Mouse (Mus musculus) intestine, postnatal 0 days (tissue): ENCODE measurements around the gene Ech1. TPM values are rescaled to one million over a fixed set of nuclear protein-coding genes. Genes with fewer than 3 reads are reported as not detected.

Experiments
- ATAC-seq: fragments of 200-750 bp; cut with Nextera tagmentation; 2 replicates; pipeline ENCODE4 v1.8.0; 2017; ENCODE audit warnings: mild to moderate bottlenecking, moderate TSS enrichment, moderate library complexity
- H3K27ac ChIP-seq: fragments of 300-500 bp; sonication (generic); 2 replicates; pipeline ENCODE4 v1.5.1; 2014; ENCODE audit warnings: mild to moderate bottlenecking, low read depth, low read length, moderate library complexity
- H3K27me3 ChIP-seq: fragments of 300-500 bp; sonication (generic); replicated peaks from 2 replicates; pipeline ENCODE4 v1.6.1; 2014; ENCODE audit warnings: low read length, mixed read lengths; ENCODE audit not compliant: control insufficient read depth, insufficient read depth
- H3K36me3 ChIP-seq: fragments of 300-500 bp; sonication (generic); 2 replicates; pipeline ENCODE4 v1.6.1; 2014; ENCODE audit warnings: mild to moderate bottlenecking, moderate library complexity; ENCODE audit not compliant: control insufficient read depth, insufficient read depth
- H3K4me1 ChIP-seq: fragments of 300-500 bp; sonication (generic); replicated peaks from 2 replicates; pipeline ENCODE4 v1.6.1; 2014; ENCODE audit warnings: antibody characterized with exemption, low read length, mixed read lengths; ENCODE audit not compliant: control insufficient read depth, insufficient read depth
- H3K4me2 ChIP-seq: fragments of 300-500 bp; sonication (generic); replicated peaks from 2 replicates; pipeline ENCODE4 v1.6.1; 2014; ENCODE audit warnings: low read depth, mild to moderate bottlenecking, moderate library complexity
- H3K4me3 ChIP-seq: fragments of 300-500 bp; sonication (generic); 2 replicates; pipeline ENCODE4 v1.5.1; 2014; ENCODE audit warnings: low read depth, low read length
- H3K9ac ChIP-seq: fragments of 300-500 bp; sonication (generic); 2 replicates; pipeline ENCODE4 v1.6.1; 2014; ENCODE audit warnings: mild to moderate bottlenecking, low read depth, low read length
- H3K9me3 ChIP-seq: fragments of 300-500 bp; sonication (generic); 2 replicates; pipeline ENCODE4 v1.6.1; 2016; ENCODE audit warnings: mixed run types; ENCODE audit not compliant: control insufficient read depth
- CTCF ChIP-seq: sonication (generic); IDR thresholded peaks from 2 replicates; pipeline ENCODE4 v1.5.1; 2016; ENCODE audit warnings: low read depth, mild to moderate bottlenecking, control low read depth, antibody characterized with exemption, moderate library complexity
- WGBS: fragments of 180-500 bp; shearing (Covaris S2); extraction: QIAGEN DNeasy Blood & Tissue Kit; methylation state at CpG from one replicate; pipeline ENCODE4 v1.1.7; 2014; 5-methylcytosine and 5-hydroxymethylcytosine counted together
- polyA plus RNA-seq: library from polyadenylated mRNA; unstranded; fragments of >200 nt; fragmentation: Nextera tagmentation; extraction: Ambion mirVana; gene quantifications from 2 replicates; pipeline ENCODE4 v1.2.1, GENCODE M21; 2015

The Ech1 gene
- polyA plus RNA-seq, 1 experiment from 2014 or later: 426 TPM

GRCm38 (mm10) chr7:28792391-28793185 lies 32.4 kb upstream of the Ech1 start:
- Histone ChIP-seq H3K4me2 (no peak overlapping the region), H3K27me3 (no peaks in the 10 kb centered on the region), H3K4me1 (peaks cover 5% of the 10 kb centered on the region; the same call in 1 of the 2 replicates), H3K4me3 (no peak overlapping the region), H3K9me3 (no peaks in the 10 kb centered on the region), H3K36me3 (peaks cover 6% of the 10 kb centered on the region), H3K27ac (no peak overlapping the region), H3K9ac (no peak overlapping the region)
- no peak for ATAC-seq
- WGBS: 76% methylated on average over 13 of the region's 14 CpGs
- TF ChIP-seq CTCF: no peak

- H3K4me2 ChIP-seq: no peak overlapping the region
- H3K4me1 ChIP-seq: peaks cover 5% of the 10 kb centered on the region; the same call in 1 of the 2 replicates
- no peaks in the 10 kb centered on the region for H3K9me3 ChIP-seq
- H3K27me3 ChIP-seq: no peaks in the 10 kb centered on the region
- H3K36me3 ChIP-seq: no peaks in the 10 kb centered on the region
- ATAC-seq: no peak
- H3K4me3 ChIP-seq: no peak overlapping the region
- H3K27ac ChIP-seq: no peak overlapping the region
- H3K9ac ChIP-seq: no peak overlapping the region
- TF ChIP-seq CTCF: peak; percentile 65
- WGBS: 41% methylated on average over 2 of the region's 2 CpGs
Observed at GRCm38 (mm10) chr7:28793834-28794233, 31.2 kb upstream of the Ech1 start.

GRCm38 (mm10) chr7:28794496-28794895 lies 30.5 kb upstream of the Ech1 start:
- Histone ChIP-seq H3K27me3 (no peaks in the 10 kb centered on the region), H3K27ac (no peak overlapping the region), H3K4me1 (peaks cover 5% of the 10 kb centered on the region; the same call in 1 of the 2 replicates), H3K4me3 (no peak overlapping the region), H3K4me2 (no peak overlapping the region), H3K36me3 (no peaks in the 10 kb centered on the region), H3K9ac (no peak overlapping the region), H3K9me3 (no peaks in the 10 kb centered on the region)
- TF ChIP-seq CTCF: no peak
- no peak for ATAC-seq
- WGBS: 86% methylated on average over 3 of the region's 3 CpGs

GRCm38 (mm10) chr7:28795832-28796231 lies 29.2 kb upstream of the Ech1 start:
- Histone ChIP-seq H3K4me2 (peak overlapping the region; percentile 57; the same call in 1 of the 2 replicates), H3K27me3 (no peaks in the 10 kb centered on the region), H3K36me3 (no peaks in the 10 kb centered on the region), H3K27ac (no peak overlapping the region; the same call in 1 of the 2 replicates), H3K9ac (no peak overlapping the region), H3K4me3 (no peak overlapping the region), H3K4me1 (no peaks in the 10 kb centered on the region), H3K9me3 (no peaks in the 10 kb centered on the region)
- no peak for ATAC-seq
- no peak for TF ChIP-seq CTCF
- WGBS: 63% methylated on average over 15 of the region's 15 CpGs

DNA sequence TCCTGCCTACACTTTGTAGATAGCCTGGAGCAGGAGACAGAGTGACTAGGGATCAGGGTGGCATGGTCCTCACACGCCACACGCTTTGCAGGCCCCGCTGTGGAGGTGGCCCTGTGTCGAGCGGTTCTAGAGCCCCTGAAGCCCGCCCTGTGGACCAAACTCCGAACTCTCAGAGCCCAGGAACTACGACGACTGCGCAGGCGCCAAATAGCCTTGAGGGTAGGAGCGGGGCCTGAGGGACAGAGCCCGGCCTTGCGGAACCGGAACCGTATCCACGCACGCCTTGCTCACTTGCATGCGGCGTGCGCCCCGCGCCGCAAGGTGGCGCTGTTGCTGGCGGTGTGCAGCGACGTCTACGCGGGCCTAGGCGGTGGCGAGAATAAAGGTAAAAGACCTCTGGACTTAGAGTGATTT lies 28.4 kb upstream of the Ech1 start:
- no peaks in the 10 kb centered on the region for H3K27me3 ChIP-seq
- H3K4me3 ChIP-seq: no peak overlapping the region
- H3K27ac ChIP-seq: no peak overlapping the region
- H3K4me2 ChIP-seq: peak overlapping the region; percentile 57
- 12% methylated on average over 32 of the region's 32 CpGs for whole genome bisulfite sequencing
- H3K4me1 ChIP-seq: no peaks in the 10 kb centered on the region
- peak; percentile 76 for ATAC-seq
- H3K9ac ChIP-seq: 0 out of 2 replicates have a peak overlapping the region, but pooled peaks have one; percentile 13
- H3K36me3 ChIP-seq: no peaks in the 10 kb centered on the region
- no peaks in the 10 kb centered on the region for H3K9me3 ChIP-seq
- peak; percentile 99 for TF ChIP-seq CTCF

DNA sequence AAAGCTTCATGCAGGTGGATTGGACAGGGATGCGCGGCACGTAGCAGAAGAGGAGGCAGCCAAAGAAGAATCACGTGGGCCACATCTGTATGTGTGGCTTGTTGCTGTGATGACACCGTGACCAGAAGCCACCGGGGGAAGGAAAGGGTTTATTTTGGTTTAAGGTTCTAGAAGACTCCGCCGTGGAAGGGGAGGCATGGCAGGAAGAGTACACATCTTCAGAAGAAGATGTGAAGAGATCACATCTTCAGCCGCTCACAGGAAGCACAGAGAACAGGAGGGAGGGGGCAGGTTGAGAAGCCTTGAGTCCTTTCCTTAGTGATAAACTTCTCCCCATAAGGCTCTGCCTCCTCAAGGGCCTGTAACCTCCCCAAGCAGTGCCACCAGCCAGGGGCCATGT lies 25.0 kb upstream of the Ech1 start:
- Histone ChIP-seq H3K4me1 (peaks cover 22% of the 10 kb centered on the region; the same call in 1 of the 2 replicates), H3K36me3 (no peaks in the 10 kb centered on the region), H3K9ac (no peak overlapping the region), H3K4me3 (no peak overlapping the region), H3K9me3 (no peaks in the 10 kb centered on the region), H3K27ac (no peak overlapping the region), H3K4me2 (no peak overlapping the region), H3K27me3 (no peaks in the 10 kb centered on the region)
- TF ChIP-seq CTCF: no peak
- 88% methylated on average over 9 of the region's 9 CpGs for WGBS
- no peak for ATAC-seq
